Mouse (Mus musculus): ENCODE data around the gene Rpap3. TPM values are rescaled to one million over a fixed set of nuclear protein-coding genes. Genes with fewer than 3 reads are reported as not detected.

The Rpap3 gene
- total and polyA plus RNA-seq, 3 experiments = 43.1 to 73.7 (median 69.1) TPM

DNA sequence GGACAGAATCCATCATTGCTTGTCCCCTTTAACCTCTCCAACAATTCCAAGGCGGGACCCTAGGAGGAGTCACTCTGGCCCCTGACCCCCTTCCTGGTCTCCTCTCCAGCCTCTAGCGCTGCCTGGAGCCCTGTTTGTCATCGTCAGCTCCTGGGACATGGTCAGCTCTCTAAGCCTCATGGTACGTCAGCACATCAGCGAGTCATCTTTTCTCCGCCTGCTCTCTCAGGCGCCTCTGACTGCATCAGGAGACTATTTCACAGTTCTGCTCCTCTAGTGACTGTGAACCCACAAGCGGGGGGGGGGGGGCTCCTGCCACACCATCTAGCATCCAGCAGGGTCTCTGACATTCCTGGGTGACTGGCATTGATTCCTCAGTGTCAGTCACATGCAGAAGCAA lies 49.7 kb upstream of the Rpap3 start:
- H3K27me3 ChIP-seq (replicated peaks) = no peaks in the 10 kb centered on the region
- no peak overlapping the region for H3K9ac ChIP-seq (ENCODE audit: insufficient read depth, low read depth)
- TF ChIP-seq CHD2 (IDR thresholded peaks at IDR 0.05; ENCODE audit: low read length) = no peak
- TF ChIP-seq MAZ (IDR thresholded peaks at IDR 0.05; ENCODE audit: low read depth, low read length) = no peak
- peaks cover 15 to 34% of the 10 kb centered on the region in 2 experiments for H3K36me3 ChIP-seq (replicated peaks in 1 of 2; ENCODE audit: control insufficient read depth in 1 of 2, insufficient read depth in 1 of 2, low read length in 1 of 2)
- no peaks in the 10 kb centered on the region for H3K79me2 ChIP-seq (replicated peaks; ENCODE audit: control insufficient read depth, extremely low read depth, insufficient read depth, poor library complexity, severe bottlenecking)
- H3K27ac ChIP-seq (ENCODE audit: insufficient read depth, low read depth) = no peak overlapping the region
- no peak overlapping the region for H3K4me2 ChIP-seq (ENCODE audit: insufficient read depth, low read depth, poor library complexity, severe bottlenecking)
- H3K9me3 ChIP-seq (replicated peaks; ENCODE audit: low read length) = no peaks in the 10 kb centered on the region
- H3K4me1 ChIP-seq (ENCODE audit: control insufficient read depth in 1 of 2, insufficient read depth in 2 of 2) = peaks cover 27 to 51% of the 10 kb centered on the region in 2 experiments
- DNase-seq (ENCODE audit: extremely low read depth) = no peak
- no peak overlapping the region for H3K4me3 ChIP-seq (replicated peaks in 1 of 3; ENCODE audit: low read depth in 2 of 3, low read length in 2 of 3, poor library complexity in 1 of 3)
- dilution Hi-C loops (cut with MboI; ENCODE audit: extremely low pct_ligation_motif_present, extremely low pct_unique_long_range_greater_than_20kb, low sequenced_read_pairs) = no loop called here
- in situ Hi-C loops (cut with MboI; ENCODE audit: low pct_ligation_motif_present, low pct_unique_long_range_greater_than_20kb, low sequenced_read_pairs) = no loop called here

GRCm38 (mm10) chr15:97754476-97754875 lies 48.9 kb upstream of the Rpap3 start:
- peaks cover 34 to 53% of the 10 kb centered on the region in 2 experiments for H3K4me1 ChIP-seq (ENCODE audit: control insufficient read depth in 1 of 2, insufficient read depth in 2 of 2)
- peaks cover 15 to 32% of the 10 kb centered on the region in 2 experiments for H3K36me3 ChIP-seq (replicated peaks in 1 of 2; ENCODE audit: control insufficient read depth in 1 of 2, insufficient read depth in 1 of 2, low read length in 1 of 2)
- DNase-seq (ENCODE audit: extremely low read depth) = no peak
- no peak overlapping the region for H3K4me3 ChIP-seq (replicated peaks in 1 of 3; ENCODE audit: low read depth in 2 of 3, low read length in 2 of 3, poor library complexity in 1 of 3)
- no peak for TF ChIP-seq JUND (conservative IDR thresholded peaks at IDR 0.05; ENCODE audit: low read depth, low read length)
- TF ChIP-seq ZNF384 (IDR thresholded peaks at IDR 0.05; ENCODE audit: low read depth, low read length) = peak; percentile 66
- no peak overlapping the region for H3K9ac ChIP-seq (ENCODE audit: insufficient read depth, low read depth)
- H3K27ac ChIP-seq (ENCODE audit: insufficient read depth, low read depth) = no peak overlapping the region
- H3K27me3 ChIP-seq (replicated peaks) = no peaks in the 10 kb centered on the region
- H3K79me2 ChIP-seq (replicated peaks; ENCODE audit: control insufficient read depth, extremely low read depth, insufficient read depth, poor library complexity, severe bottlenecking) = no peaks in the 10 kb centered on the region
- dilution Hi-C loops (cut with MboI; ENCODE audit: extremely low pct_ligation_motif_present, extremely low pct_unique_long_range_greater_than_20kb, low sequenced_read_pairs) (no loop called here), in situ Hi-C loops (cut with MboI; ENCODE audit: low pct_ligation_motif_present, low pct_unique_long_range_greater_than_20kb, low sequenced_read_pairs) (loop anchor here (5.0 kb wide), 1 partner anchor 37 kb away; no protein-coding TSS in a partner anchor)
- H3K9me3 ChIP-seq (replicated peaks; ENCODE audit: low read length) = no peaks in the 10 kb centered on the region
- no peak overlapping the region for H3K4me2 ChIP-seq (ENCODE audit: insufficient read depth, low read depth, poor library complexity, severe bottlenecking)

- H3K36me3 ChIP-seq (replicated peaks in 1 of 2; ENCODE audit: control insufficient read depth in 1 of 2, insufficient read depth in 1 of 2, low read length in 1 of 2) = peaks cover 8 to 28% of the 10 kb centered on the region in 2 experiments
- no peak overlapping the region for H3K4me3 ChIP-seq (replicated peaks in 1 of 3; ENCODE audit: low read depth in 2 of 3, low read length in 2 of 3, poor library complexity in 1 of 3)
- H3K9me3 ChIP-seq (replicated peaks; ENCODE audit: low read length) = no peaks in the 10 kb centered on the region
- dilution Hi-C loops (cut with MboI; ENCODE audit: extremely low pct_ligation_motif_present, extremely low pct_unique_long_range_greater_than_20kb, low sequenced_read_pairs) = no loop called here
- H3K9ac ChIP-seq (ENCODE audit: insufficient read depth, low read depth) = no peak overlapping the region
- no peaks in the 10 kb centered on the region for H3K27me3 ChIP-seq (replicated peaks)
- in situ Hi-C loops (cut with MboI; ENCODE audit: low pct_ligation_motif_present, low pct_unique_long_range_greater_than_20kb, low sequenced_read_pairs) = loop anchor here (5.0 kb wide), 1 partner anchor 35 kb away; no protein-coding TSS in a partner anchor
- no peaks in the 10 kb centered on the region for H3K79me2 ChIP-seq (replicated peaks; ENCODE audit: control insufficient read depth, extremely low read depth, insufficient read depth, poor library complexity, severe bottlenecking)
- H3K4me1 ChIP-seq (ENCODE audit: control insufficient read depth in 1 of 2, insufficient read depth in 2 of 2) = peaks cover 34 to 58% of the 10 kb centered on the region in 2 experiments
- TF ChIP-seq ZNF384 (IDR thresholded peaks at IDR 0.05; ENCODE audit: low read depth, low read length) = no peak
- TF ChIP-seq BHLHE40 (IDR thresholded peaks at IDR 0.05; ENCODE audit: low read depth, low read length) = no peak
- no peak for TF ChIP-seq CHD1 (IDR thresholded peaks at IDR 0.05; ENCODE audit: low read depth, low read length)
- no peak for TF ChIP-seq CTCF (conservative IDR thresholded peaks at IDR 0.05 in 1 of 2, IDR thresholded peaks at IDR 0.05 in 1 of 2; ENCODE audit: low read depth in 2 of 2, low read length in 2 of 2)
- TF ChIP-seq MEF2A (IDR thresholded peaks at IDR 0.05; ENCODE audit: borderline replicate concordance, low read depth, low read length) = no peak
- TF ChIP-seq EP300 (IDR thresholded peaks at IDR 0.05; ENCODE audit: low read length) = no peak
- TF ChIP-seq RAD21 (IDR thresholded peaks at IDR 0.05; ENCODE audit: low read depth, low read length) = no peak
- no peak for TF ChIP-seq USF1 (IDR thresholded peaks at IDR 0.05; ENCODE audit: low read depth, low read length)
- no peak for TF ChIP-seq PAX5 (IDR thresholded peaks at IDR 0.05; ENCODE audit: low read length)
- no peak for TF ChIP-seq USF2 (conservative IDR thresholded peaks at IDR 0.05; ENCODE audit: low read depth, low read length)
- TF ChIP-seq TCF12 (IDR thresholded peaks at IDR 0.05; ENCODE audit: low read depth, low read length) = no peak
- no peak for TF ChIP-seq UBTF (IDR thresholded peaks at IDR 0.05; ENCODE audit: low read depth, low read length)
- no peak for TF ChIP-seq MAX (IDR thresholded peaks at IDR 0.05; ENCODE audit: low read length)
- TF ChIP-seq TBP (conservative IDR thresholded peaks at IDR 0.05; ENCODE audit: low read depth, low read length) = no peak
- TF ChIP-seq ZMIZ1 (IDR thresholded peaks at IDR 0.05; ENCODE audit: low read depth, low read length) = no peak
- TF ChIP-seq HCFC1 (IDR thresholded peaks at IDR 0.05; ENCODE audit: low read depth, low read length) = no peak
- DNase-seq (ENCODE audit: extremely low read depth) = no peak
- no peak overlapping the region for H3K27ac ChIP-seq (ENCODE audit: insufficient read depth, low read depth)
- no peak overlapping the region for H3K4me2 ChIP-seq (ENCODE audit: insufficient read depth, low read depth, poor library complexity, severe bottlenecking)
Observed at GRCm38 (mm10) chr15:97752491-97752890, 46.9 kb upstream of the Rpap3 start.
